Mouse (Mus musculus) MEL (cell line): ENCODE results near the gene Arl4a. TPM values are rescaled to one million over a fixed set of nuclear protein-coding genes. Genes with fewer than 3 reads are reported as not detected.

Source experiments
- DNase-seq: peaks from one replicate; pipeline ENCODE4 v3.0.0; 2011; ENCODE audit warnings: low read depth, low spot score
- H3K27ac ChIP-seq: 2 replicates; pipeline ENCODE4 v1.5.1; 2012; ENCODE audit warnings: low read depth, mild to moderate bottlenecking, control low read depth, low read length, moderate library complexity; ENCODE audit not compliant: control insufficient read depth
- H3K27me3 ChIP-seq, 2 experiments: fragments of 150-350 bp in 1 of 2; sonication (generic) in 1 of 2; 2 replicates each; pipeline ENCODE4 v1.6.1; 2012; ENCODE audit warnings: low read length in 2 of 2, mild to moderate bottlenecking in 2 of 2, improper control_type of control experiment in 1 of 2, moderate library complexity in 1 of 2; ENCODE audit not compliant: insufficient read depth in 2 of 2, control insufficient read depth in 1 of 2
- H3K36me3 ChIP-seq, 2 experiments: 2 replicates each; pipeline ENCODE4 v1.6.1; 2012 to 2014; ENCODE audit warnings: low read length in 2 of 2, improper control_type of control experiment in 1 of 2, inconsistent platforms in 1 of 2, mild to moderate bottlenecking in 1 of 2; ENCODE audit not compliant: insufficient read depth in 2 of 2, control insufficient read depth in 1 of 2
- H3K4me1 ChIP-seq, 2 experiments: fragments of 150-350 bp in 1 of 2; sonication (generic) in 1 of 2; 2 replicates each; pipeline ENCODE4 v1.6.1; 2012; ENCODE audit warnings: low read length in 2 of 2, improper control_type of control experiment in 1 of 2, mild to moderate bottlenecking in 1 of 2; ENCODE audit not compliant: insufficient read depth in 2 of 2, control insufficient read depth in 1 of 2
- H3K4me3 ChIP-seq, 2 experiments: fragments of 150-350 bp in 1 of 2; sonication (generic) in 1 of 2; 2 replicates each; pipeline ENCODE4 v1.5.1; 2012; ENCODE audit warnings: low read depth in 2 of 2, low read length in 2 of 2, mild to moderate bottlenecking in 2 of 2, moderate library complexity in 2 of 2, control low read depth in 1 of 2, improper control_type of control experiment in 1 of 2; ENCODE audit not compliant: control insufficient read depth in 1 of 2, insufficient read depth in 1 of 2
- H3K79me2 ChIP-seq: 2 replicates; pipeline ENCODE4 v1.6.1; 2012; ENCODE audit warnings: mild to moderate bottlenecking, low read length, moderate library complexity; ENCODE audit not compliant: control insufficient read depth, poor library complexity, insufficient read depth
- H3K9ac ChIP-seq: 2 replicates; pipeline ENCODE4 v1.6.1; 2012; ENCODE audit warnings: low read depth, mild to moderate bottlenecking, control low read depth, low read length, moderate library complexity; ENCODE audit not compliant: control insufficient read depth, poor library complexity, severe bottlenecking
- H3K9me3 ChIP-seq: fragments of 150-350 bp; sonication (generic); replicated peaks from 2 replicates; pipeline ENCODE4 v1.6.1; 2012; ENCODE audit warnings: mild to moderate bottlenecking, low read length, improper control_type of control experiment, moderate library complexity; ENCODE audit not compliant: insufficient read depth
- BHLHE40 ChIP-seq: IDR thresholded peaks from 2 replicates; pipeline ENCODE4 v1.6.1; 2012; ENCODE audit warnings: low read depth, mild to moderate bottlenecking, inconsistent platforms, low read length, improper control_type of control experiment, borderline replicate concordance
- ELF1 ChIP-seq: IDR thresholded peaks from 2 replicates; pipeline ENCODE4 v1.6.1; 2014; ENCODE audit warnings: low read depth, mild to moderate bottlenecking, inconsistent platforms, low read length, improper control_type of control experiment, moderate library complexity
- GABPA ChIP-seq: IDR thresholded peaks from 2 replicates; pipeline ENCODE4 v1.6.1; 2012; ENCODE audit warnings: low read depth, mild to moderate bottlenecking, inconsistent platforms, low read length, improper control_type of control experiment, moderate library complexity
- HCFC1 ChIP-seq: IDR thresholded peaks from 2 replicates; pipeline ENCODE4 v1.6.1; 2012; ENCODE audit warnings: low read depth, mild to moderate bottlenecking, inconsistent platforms, low read length, improper control_type of control experiment, moderate library complexity
- JUND ChIP-seq: IDR thresholded peaks from 2 replicates; pipeline ENCODE4 v1.6.1; 2011; ENCODE audit warnings: low read depth, mild to moderate bottlenecking, improper control_type of control experiment, low read length
- KAT2A ChIP-seq: conservative IDR thresholded peaks from 2 replicates; pipeline ENCODE4 v1.6.1; 2012; ENCODE audit warnings: low read depth, low read length, improper control_type of control experiment, inconsistent platforms
- MAFK ChIP-seq: IDR thresholded peaks from 2 replicates; pipeline ENCODE4 v1.6.1; 2011; ENCODE audit warnings: low read depth, mild to moderate bottlenecking, low read length, improper control_type of control experiment, borderline replicate concordance
- MAX ChIP-seq: IDR thresholded peaks from 2 replicates; pipeline ENCODE4 v1.6.1; 2011; ENCODE audit warnings: low read length, improper control_type of control experiment
- MEF2A ChIP-seq: IDR thresholded peaks from 2 replicates; pipeline ENCODE4 v1.6.1; 2014; ENCODE audit warnings: low read depth, mild to moderate bottlenecking, inconsistent platforms, low read length, improper control_type of control experiment; ENCODE audit not compliant: poor library complexity, insufficient replicate concordance, severe bottlenecking; ENCODE audit errors: extremely low read depth
- MYB ChIP-seq: IDR thresholded peaks from 2 replicates; pipeline ENCODE4 v1.6.1; 2011; ENCODE audit warnings: mild to moderate bottlenecking, low read depth, low read length, improper control_type of control experiment
- MYC ChIP-seq: IDR thresholded peaks from 2 replicates; pipeline ENCODE4 v1.6.1; 2011; ENCODE audit warnings: low read depth, mild to moderate bottlenecking, low read length, improper control_type of control experiment, moderate library complexity
- NELFE ChIP-seq: IDR thresholded peaks from 2 replicates; pipeline ENCODE4 v1.6.1; 2011; ENCODE audit warnings: low read depth, low read length, improper control_type of control experiment
- NRF1 ChIP-seq: IDR thresholded peaks from 2 replicates; pipeline ENCODE4 v1.6.1; 2014; ENCODE audit warnings: low read depth, mild to moderate bottlenecking, inconsistent platforms, low read length, improper control_type of control experiment, moderate library complexity; ENCODE audit not compliant: poor library complexity, insufficient read depth, severe bottlenecking
- RCOR1 ChIP-seq: IDR thresholded peaks from 2 replicates; pipeline ENCODE4 v1.6.1; 2012; ENCODE audit warnings: low read depth, mild to moderate bottlenecking, inconsistent platforms, low read length, improper control_type of control experiment
- TCF12 ChIP-seq: IDR thresholded peaks from 2 replicates; pipeline ENCODE4 v1.6.1; 2014; ENCODE audit warnings: low read depth, mild to moderate bottlenecking, inconsistent platforms, low read length, improper control_type of control experiment, moderate library complexity
- UBTF ChIP-seq: IDR thresholded peaks from 2 replicates; pipeline ENCODE4 v1.6.1; 2012; ENCODE audit warnings: low read depth, mild to moderate bottlenecking, inconsistent platforms, low read length, improper control_type of control experiment, moderate library complexity, borderline replicate concordance; ENCODE audit not compliant: insufficient read depth
- USF1 ChIP-seq: IDR thresholded peaks from 2 replicates; pipeline ENCODE4 v1.6.1; 2014; ENCODE audit warnings: low read depth, mild to moderate bottlenecking, inconsistent platforms, low read length, improper control_type of control experiment, moderate library complexity
- USF2 ChIP-seq, 2 experiments: IDR thresholded peaks; 2 replicates each; pipeline ENCODE4 v1.6.1; 2011 to 2012; ENCODE audit warnings: improper control_type of control experiment in 2 of 2, low read length in 2 of 2, borderline replicate concordance in 1 of 2, inconsistent platforms in 1 of 2, low read depth in 1 of 2, mild to moderate bottlenecking in 1 of 2; ENCODE audit not compliant: insufficient read depth in 1 of 2
- ZC3H11A ChIP-seq: IDR thresholded peaks from 2 replicates; pipeline ENCODE4 v1.6.1; 2012; ENCODE audit warnings: low read depth, mild to moderate bottlenecking, inconsistent platforms, low read length, improper control_type of control experiment
- ZKSCAN1 ChIP-seq: IDR thresholded peaks from 2 replicates; pipeline ENCODE4 v1.6.1; 2012; ENCODE audit warnings: low read depth, mild to moderate bottlenecking, inconsistent platforms, low read length, improper control_type of control experiment, moderate library complexity
- ZMIZ1 ChIP-seq: IDR thresholded peaks from 2 replicates; pipeline ENCODE4 v1.6.1; 2012; ENCODE audit warnings: low read depth, mild to moderate bottlenecking, inconsistent platforms, low read length, improper control_type of control experiment, moderate library complexity
- polyA plus RNA-seq, 2 experiments: library from polyadenylated mRNA; stranded (reverse) in 1 of 2; unstranded in 1 of 2; fragments of >175 nt in 1 of 2; fragments of >200 nt in 1 of 2; gene quantifications; 2 replicates each; pipeline versions ENCODE4 v1.2.1 to v1.2.4; 2012; ENCODE audit warnings: low replicate concordance in 2 of 2, low read depth in 1 of 2; ENCODE audit not compliant: insufficient read length in 2 of 2, insufficient read depth in 1 of 2, missing spikeins in 1 of 2
- total RNA-seq: library from RNA; depleted of rRNA; stranded (reverse); fragments of 300-350 nt; gene quantifications from 2 replicates; pipeline ENCODE4 v1.2.3, GENCODE M21; 2012

The Arl4a gene
- total and polyA plus RNA-seq, 3 experiments: 25.6 to 26.9 TPM; not detected in 1

GRCm38 (mm10) chr12:39979066-39979465 is 58.8 kb downstream of the Arl4a start:
- TF ChIP-seq MAFK (no peak), NELFE (no peak), USF2 (IDR thresholded peaks at IDR 0.05; ENCODE audit: borderline replicate concordance in 1 of 2, insufficient read depth in 1 of 2, low read depth in 1 of 2, low read length in 2 of 2) (no peak), TCF12 (no peak), MYB (no peak), MAX (no peak), UBTF (no peak), BHLHE40 (no peak), NRF1 (no peak)
- TF ChIP-seq, all 39 proteins: peak for 0
- no peaks in the 10 kb centered on the region for H3K36me3 ChIP-seq

GRCm38 (mm10) chr12:39977996-39978590 is 59.7 kb downstream of the Arl4a start:
- DNase-seq: no peak

More at GRCm38 (mm10) chr12:39979066-39979465, 58.8 kb downstream of the Arl4a start:
- Histone ChIP-seq H3K9me3 (no peaks in the 10 kb centered on the region), H3K27ac (no peak overlapping the region), H3K4me3 (no peak overlapping the region), H3K9ac (no peak overlapping the region), H3K79me2 (no peaks in the 10 kb centered on the region), H3K27me3 (peaks cover 0 to 3% of the 10 kb centered on the region in 2 experiments), H3K4me1 (no peaks in the 10 kb centered on the region)
- no peak for DNase-seq

More at GRCm38 (mm10) chr12:39977996-39978590, 59.7 kb downstream of the Arl4a start:
- Histone ChIP-seq H3K4me3 (no peak overlapping the region), H3K4me1 (no peaks in the 10 kb centered on the region), H3K27me3 (peaks cover 0 to 5% of the 10 kb centered on the region in 2 experiments; a peak in 2 of 4 replicates), H3K9me3 (no peaks in the 10 kb centered on the region), H3K27ac (no peak overlapping the region), H3K9ac (no peak overlapping the region), H3K79me2 (no peaks in the 10 kb centered on the region), H3K36me3 (no peaks in the 10 kb centered on the region)
- TF ChIP-seq GABPA (no peak), ELF1 (no peak), KAT2A (no peak), MEF2A (no peak), MAX (no peak), MAFK (no peak), ZMIZ1 (no peak), TCF12 (no peak), MYC (no peak), HCFC1 (no peak), MYB (no peak), BHLHE40 (no peak), RCOR1 (no peak), UBTF (no peak), ZKSCAN1 (no peak), NELFE (no peak), JUND (no peak), USF1 (no peak), ZC3H11A (no peak)
